Mouse (Mus musculus): Measurements from ENCODE around the gene Lyrm4.
"Not testable (repeated sequence)": the region's sequence is repeated elsewhere in the genome, so short reads cannot be mapped to it uniquely, and the experiment has no call there.

Gene Lyrm4

DNA sequence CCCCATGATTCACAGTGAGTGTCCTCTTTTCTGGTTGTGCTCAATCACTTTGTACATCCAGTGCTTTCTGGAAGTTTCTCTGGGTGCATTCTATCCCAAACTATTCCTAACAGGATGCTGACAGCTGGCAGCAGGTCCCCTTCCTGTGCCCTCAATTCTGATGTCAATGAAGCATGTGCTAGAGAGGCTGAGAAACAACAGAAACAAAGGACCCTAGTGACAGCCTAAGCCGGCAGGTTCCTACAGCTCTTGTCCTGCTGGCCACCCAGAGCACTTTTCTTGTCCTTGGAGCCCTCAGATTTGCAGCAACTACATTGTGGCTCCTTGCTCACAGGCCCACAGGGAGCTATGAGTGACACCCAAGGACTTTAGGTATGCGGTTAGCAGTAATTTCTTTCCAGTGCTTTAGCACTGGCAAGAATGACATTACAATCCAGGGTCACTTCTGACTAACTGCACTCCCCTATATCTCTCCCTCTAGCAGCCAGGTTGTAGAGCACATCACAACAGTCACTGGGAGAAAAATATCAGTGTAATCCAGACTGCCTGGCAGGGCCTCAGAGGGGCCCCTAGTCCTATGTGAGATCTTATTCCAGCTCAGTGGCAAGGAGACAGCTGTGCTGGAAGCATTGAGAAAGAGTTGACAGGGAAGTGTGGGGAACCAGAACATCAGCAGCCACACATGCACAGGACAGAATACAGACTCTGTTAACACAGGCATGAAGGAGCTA, 121.5 kb downstream of the Lyrm4 start:
- in situ Hi-C loops (cut with MseI, MboI), result no loop called here

DNA sequence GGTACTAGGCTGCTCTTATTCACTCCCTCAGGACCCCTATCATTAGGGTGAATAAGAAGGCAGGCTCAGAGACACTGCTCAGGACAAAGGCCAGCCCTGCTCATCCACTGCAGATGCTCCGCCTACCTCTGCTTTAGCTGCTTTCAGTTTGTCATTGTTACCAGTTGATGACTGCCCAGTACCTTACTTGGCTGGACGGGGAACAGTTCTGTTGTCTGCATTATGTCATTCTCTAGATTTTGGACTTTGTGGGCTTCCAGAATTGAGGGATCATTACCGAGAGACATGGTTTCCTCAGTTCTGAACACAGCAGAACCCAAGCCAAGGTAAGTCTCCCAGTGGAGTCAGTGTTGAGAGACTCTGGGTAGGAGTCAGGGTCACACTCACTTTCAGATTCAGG, 122.1 kb downstream of the Lyrm4 start:
- in situ Hi-C loops (cut with MseI, MboI), result no loop called here

GRCm38 (mm10) chr13:35994067-35994466, 123.3 kb downstream of the Lyrm4 start:
- in situ Hi-C loops (cut with MseI, MboI), result no loop called here

DNA sequence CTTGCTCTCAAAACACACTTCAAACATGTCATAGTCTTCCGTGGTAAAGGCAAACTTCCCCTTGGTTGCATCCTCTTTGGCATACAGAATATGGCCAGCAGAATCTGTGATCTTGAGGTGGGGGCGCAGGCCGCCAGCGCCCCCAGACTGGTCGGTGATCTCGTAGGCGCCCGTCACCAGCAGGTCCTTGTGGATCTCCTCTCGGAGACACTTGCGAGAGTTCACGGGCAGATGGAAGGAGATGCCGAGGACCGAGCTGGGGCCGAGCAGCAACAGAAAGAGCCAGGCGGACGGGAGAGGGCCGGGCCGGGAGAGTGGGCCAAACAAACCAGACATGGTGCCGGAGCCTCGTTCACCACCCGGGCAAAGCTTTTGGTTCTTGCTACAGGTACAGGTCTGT, 126.1 kb downstream of the Lyrm4 start:
- in situ Hi-C loops (cut with MseI, MboI), result not testable (repeated sequence)

DNA sequence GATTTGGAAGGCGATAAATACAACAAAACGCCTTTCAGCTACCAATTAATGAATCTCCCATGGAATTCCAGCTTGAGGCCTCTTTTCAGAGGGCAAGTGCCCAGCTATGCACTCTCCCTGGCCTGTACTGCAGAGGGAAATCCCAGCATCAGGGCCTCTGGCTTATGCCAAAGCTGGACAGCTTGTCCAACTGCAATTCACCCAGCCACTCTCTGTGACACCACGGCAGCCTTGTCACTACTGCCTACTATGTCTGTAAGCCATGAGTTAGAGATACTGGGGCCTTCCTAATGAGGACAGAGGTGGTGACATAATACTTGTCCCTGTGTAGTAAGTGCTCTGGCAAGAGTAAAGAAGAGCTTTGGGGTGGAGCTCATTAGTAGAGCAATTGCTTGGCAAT, 128.0 kb downstream of the Lyrm4 start:
- in situ Hi-C loops (cut with MseI, MboI), result no loop called here

DNA sequence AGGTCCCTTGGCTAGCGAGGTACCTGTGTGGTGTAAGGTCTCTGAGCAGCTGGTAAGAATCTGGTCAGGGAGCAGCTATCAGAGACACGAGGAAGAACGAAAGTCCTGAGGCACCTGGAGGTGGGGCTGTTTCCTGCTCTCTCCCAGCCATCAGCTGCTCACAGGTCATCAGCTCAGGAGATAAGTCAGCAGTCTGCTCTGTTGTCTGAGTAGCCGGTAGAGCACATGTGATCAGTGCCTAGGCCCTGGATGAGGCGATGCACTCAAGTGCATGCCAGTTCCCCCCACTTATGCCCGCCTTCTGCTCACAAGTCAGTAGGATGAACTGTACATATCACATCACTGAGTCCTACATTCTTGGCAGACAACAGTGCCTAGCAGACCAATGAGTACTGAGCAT, 134.3 kb downstream of the Lyrm4 start:
- in situ Hi-C loops (cut with MseI, MboI), result no loop called here

DNA sequence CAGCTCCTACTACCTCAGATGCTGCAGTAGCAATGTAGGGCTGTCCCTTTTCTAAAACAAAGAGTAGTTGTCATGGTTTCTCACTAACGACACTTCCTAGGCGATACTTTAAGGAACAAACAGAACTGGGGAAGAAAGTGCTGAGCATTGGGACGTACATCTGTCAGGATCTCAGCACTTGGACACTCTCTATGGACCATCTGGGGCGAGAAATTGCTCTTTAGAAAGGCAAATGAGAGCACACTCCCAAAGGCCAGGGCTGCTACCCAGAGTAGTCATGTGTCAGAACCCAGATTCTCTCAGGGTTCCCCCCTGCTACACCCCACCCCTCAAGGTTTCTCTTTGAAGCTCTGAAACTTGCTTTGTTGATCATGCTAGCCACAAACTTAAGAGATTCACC, 136.9 kb downstream of the Lyrm4 start:
- in situ Hi-C loops (cut with MseI, MboI), result no loop called here

DNA sequence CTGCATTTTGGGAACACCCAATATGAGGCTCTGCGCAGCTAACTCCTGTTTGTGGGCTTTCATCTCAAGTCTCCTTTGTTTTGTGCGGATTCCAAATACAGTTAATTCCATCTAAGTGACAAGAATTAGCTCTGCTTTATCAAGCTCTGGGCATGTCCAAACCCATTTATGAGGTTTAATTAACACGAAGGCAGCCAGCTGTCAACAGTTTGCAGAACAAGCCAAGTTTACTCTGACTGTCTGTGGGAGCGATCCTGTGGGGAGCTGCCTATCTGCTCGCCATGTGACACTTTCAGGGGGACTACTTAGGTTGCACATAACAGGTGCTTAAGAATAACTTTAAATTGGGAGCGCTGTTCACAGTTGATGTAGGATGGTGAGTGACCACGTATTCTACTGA, 140.4 kb downstream of the Lyrm4 start:
- in situ Hi-C loops (cut with MseI, MboI), result no loop called here

DNA sequence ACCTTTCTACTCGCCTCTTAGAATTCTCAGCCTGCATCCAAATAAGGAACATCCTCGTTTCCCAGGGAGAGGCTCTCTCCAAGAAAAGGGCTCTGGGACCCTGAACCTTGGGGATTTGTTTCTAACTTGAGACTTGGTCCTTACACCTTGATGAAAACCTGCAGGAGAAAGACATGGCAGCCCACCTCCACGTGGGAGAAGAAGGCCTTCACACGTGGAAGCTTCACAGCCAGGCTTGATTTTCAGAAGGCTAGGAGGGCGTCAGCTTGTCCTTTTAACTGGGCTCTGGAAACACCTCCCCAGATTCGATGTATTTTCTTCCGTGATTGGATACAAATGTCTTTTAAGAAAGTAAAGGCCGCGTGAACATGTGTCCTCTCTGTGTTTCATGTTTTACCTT, 147.5 kb downstream of the Lyrm4 start:
- in situ Hi-C loops (cut with MseI, MboI), result no loop called here

DNA sequence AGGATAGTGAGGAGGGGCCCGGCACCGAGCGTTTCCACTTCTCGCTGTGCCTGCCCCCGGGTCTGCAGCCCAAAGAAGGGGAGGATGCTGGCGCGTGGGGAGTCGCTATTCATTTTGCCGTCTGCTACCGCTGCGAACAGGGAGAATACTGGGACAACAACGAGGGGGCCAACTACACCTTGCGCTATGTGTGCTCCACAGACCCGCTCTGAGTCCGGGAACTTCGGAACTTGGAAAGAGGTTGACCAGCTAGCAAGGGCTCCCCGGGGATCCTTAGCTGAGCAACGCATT, 147.9 kb downstream of the Lyrm4 start:
- in situ Hi-C loops (cut with MseI, MboI), result no loop called here

- in situ Hi-C loops (cut with MseI, MboI), result no loop called here
Observed at GRCm38 (mm10) chr13:35968719-35969430, 148.5 kb downstream of the Lyrm4 start.

DNA sequence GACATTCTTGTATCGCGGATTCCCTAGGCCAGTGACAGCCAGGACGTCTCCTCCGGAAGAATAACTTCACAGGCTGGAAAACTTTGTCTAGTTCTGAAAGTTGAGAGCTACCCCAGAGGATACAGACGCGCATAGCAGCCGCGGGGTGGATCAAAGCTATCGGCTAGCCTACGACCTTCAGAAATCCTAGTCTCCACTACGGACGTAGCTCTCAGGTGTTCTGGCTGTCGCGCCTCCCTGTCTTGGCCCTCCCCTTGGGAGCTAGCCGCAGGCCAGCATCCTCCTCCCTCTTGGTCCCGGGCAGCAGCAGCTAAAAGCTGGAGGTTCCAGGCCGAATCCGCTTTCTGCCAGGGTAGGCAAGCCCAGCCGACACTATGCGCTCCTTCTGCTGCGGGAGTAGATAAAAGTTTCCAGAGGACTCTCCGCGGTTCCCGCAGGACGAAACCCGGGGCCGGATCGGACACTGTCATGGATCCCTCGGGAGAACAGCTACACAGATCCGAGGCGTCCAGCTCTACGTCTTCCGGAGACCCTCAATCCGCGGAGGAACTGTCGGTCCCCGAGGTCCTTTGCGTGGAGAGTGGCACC, 149.1 kb downstream of the Lyrm4 start:
- in situ Hi-C loops (cut with MseI, MboI), result no loop called here

GRCm38 (mm10) chr13:35967690-35968089, 149.6 kb downstream of the Lyrm4 start:
- in situ Hi-C loops (cut with MseI, MboI), result no loop called here

DNA sequence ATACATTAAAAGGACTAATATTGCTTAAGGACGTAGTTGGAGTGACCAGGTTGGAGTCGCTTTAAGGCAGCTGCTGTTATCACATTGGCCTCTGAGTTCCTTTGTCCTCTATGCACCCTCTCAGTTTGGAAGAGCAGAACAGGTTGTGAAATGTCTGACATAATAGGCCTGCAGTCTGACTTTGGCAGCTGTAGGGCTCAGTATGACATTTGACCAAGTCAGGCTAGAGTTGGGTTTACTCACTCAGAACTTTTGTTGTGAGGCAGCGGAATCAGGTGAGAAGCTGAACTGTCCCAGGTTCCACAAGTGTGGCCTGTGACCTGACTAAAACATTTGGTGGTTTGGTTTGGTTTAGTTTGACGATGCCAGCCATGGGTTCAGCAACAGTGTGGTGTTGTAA, 153.7 kb downstream of the Lyrm4 start:
- in situ Hi-C loops (cut with MseI, MboI), result no loop called here

DNA sequence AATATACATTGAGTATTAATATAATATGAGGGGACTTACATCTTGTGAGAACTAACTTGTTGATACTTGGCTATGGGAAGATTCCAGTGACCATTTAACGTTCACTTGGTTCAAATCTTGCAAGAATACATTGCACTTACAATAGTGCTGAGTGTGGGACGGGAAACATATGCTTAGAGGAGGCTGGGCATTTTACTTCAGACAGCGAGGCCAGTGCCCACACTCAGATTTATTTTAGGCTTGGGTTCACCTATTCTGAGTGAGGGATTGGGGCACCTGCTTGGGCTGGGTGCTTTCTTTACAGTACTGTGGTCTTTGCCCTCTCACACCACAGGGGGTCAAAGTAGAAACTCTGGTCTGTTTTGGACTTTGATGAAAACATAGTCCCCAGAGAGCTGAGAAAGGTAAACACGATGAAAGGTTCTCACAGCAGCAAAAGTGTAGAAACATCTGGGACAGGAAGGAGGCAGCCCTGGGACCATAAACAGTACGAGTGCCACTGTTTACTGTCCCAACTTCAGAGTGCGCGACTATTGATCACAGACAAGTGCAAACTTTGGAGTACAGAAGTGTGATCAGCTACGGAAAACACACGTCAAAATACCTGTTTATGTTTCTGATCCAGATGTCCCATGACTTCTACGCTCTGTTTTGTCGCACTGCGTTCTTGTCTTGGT, 157.8 kb downstream of the Lyrm4 start:
- in situ Hi-C loops (cut with MseI, MboI), result no loop called here

- in situ Hi-C loops (cut with MseI, MboI), result no loop called here
Observed at GRCm38 (mm10) chr13:35958539-35958938, 158.8 kb downstream of the Lyrm4 start, which contains the start of gene Ppp1r3g. Gene Ppp1r3g (plus strand): TSS chr13:35958839.

DNA sequence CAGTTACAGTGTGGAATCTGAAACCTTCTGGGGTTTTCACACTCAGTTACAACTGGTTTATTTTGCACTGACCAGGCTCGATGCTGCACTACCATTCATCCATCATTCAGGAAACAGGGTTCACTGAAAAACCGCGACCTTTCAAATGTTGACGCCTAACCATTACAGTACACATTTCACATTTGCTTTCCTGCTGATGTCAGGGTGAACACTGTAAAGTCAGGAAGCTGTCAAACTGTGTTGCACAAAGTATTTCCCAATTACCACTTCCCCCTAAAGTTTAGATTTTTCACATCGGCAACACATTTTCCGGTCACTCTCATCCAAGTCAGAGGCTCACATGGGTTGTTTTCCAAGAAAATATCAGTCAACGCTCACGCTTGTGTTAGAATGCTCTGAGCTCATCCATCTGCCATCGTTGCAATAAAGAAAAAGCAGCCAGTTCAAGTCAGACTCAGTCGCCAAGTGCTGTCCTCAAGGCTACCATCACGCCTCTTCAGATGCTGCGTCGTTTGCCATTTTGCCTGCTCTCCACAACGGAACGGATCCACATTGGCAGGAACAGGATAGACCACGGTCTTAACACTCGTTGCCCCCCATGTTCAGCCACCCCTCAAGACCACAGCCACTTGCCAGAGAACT, 167.4 kb downstream of the Lyrm4 start:
- in situ Hi-C loops (cut with MseI, MboI), result no loop called here

- in situ Hi-C loops (cut with MseI, MboI), result no loop called here
Observed at GRCm38 (mm10) chr13:35947354-35948000, 169.8 kb downstream of the Lyrm4 start.

GRCm38 (mm10) chr13:35946659-35947353, 170.5 kb downstream of the Lyrm4 start:
- in situ Hi-C loops (cut with MseI, MboI), result no loop called here

- in situ Hi-C loops (cut with MseI, MboI), result no loop called here
Observed at GRCm38 (mm10) chr13:35940934-35941333, 176.4 kb downstream of the Lyrm4 start.

Data from mouse trophoblast stem cell (cell line).